Mouse (Mus musculus) forelimb bud, embryonic 11.5 days (tissue): Measurements from ENCODE around the gene Vkorc1l1.

Experiments
- DNase-seq: peaks from one replicate; pipeline ENCODE4 v3.0.0-alpha.2; 2012; ENCODE audit warnings: low read depth, low spot score

The Vkorc1l1 gene

GRCm38 (mm10) chr5:130001356-130001987, 59.7 kb downstream of the Vkorc1l1 start:
- no peak for DNase-seq

GRCm38 (mm10) chr5:130002301-130003146, 60.8 kb downstream of the Vkorc1l1 start, which contains the start of gene Gusb:
Gusb (minus strand) TSS chr5:130003049.
- peak; percentile 82 for DNase-seq

GRCm38 (mm10) chr5:130003229-130003628, 61.5 kb downstream of the Vkorc1l1 start:
- DNase-seq: peak; percentile 26

- DNase-seq: no peak
Measured at GRCm38 (mm10) chr5:130007344-130007743, 65.6 kb downstream of the Vkorc1l1 start.

GRCm38 (mm10) chr5:130008034-130008590, 66.3 kb downstream of the Vkorc1l1 start:
- DNase-seq: no peak

GRCm38 (mm10) chr5:130009784-130010183, 68.0 kb downstream of the Vkorc1l1 start:
- DNase-seq: no peak

- no peak for DNase-seq
Measured at GRCm38 (mm10) chr5:130010961-130011360, 69.2 kb downstream of the Vkorc1l1 start.

GRCm38 (mm10) chr5:130015104-130015503, 73.3 kb downstream of the Vkorc1l1 start:
- DNase-seq: no peak

- DNase-seq: no peak
Measured at GRCm38 (mm10) chr5:130019461-130019860, 77.7 kb downstream of the Vkorc1l1 start.

- DNase-seq: peak; percentile 48
Measured at GRCm38 (mm10) chr5:130021361-130021966, 79.7 kb downstream of the Vkorc1l1 start.

GRCm38 (mm10) chr5:130022366-130022765, 80.6 kb downstream of the Vkorc1l1 start:
- no peak for DNase-seq

- no peak for DNase-seq
Measured at GRCm38 (mm10) chr5:130023067-130023766, 81.4 kb downstream of the Vkorc1l1 start.

GRCm38 (mm10) chr5:130023767-130024539, 82.2 kb downstream of the Vkorc1l1 start:
- peak; percentile 83 for DNase-seq

- DNase-seq: no peak
Measured at GRCm38 (mm10) chr5:130027134-130027533, 85.4 kb downstream of the Vkorc1l1 start.

- no peak for DNase-seq
Measured at GRCm38 (mm10) chr5:130027696-130028095, 85.9 kb downstream of the Vkorc1l1 start.

GRCm38 (mm10) chr5:130029142-130029897, 87.5 kb downstream of the Vkorc1l1 start, which contains the start of the genes Asl and Crcp:
Asl (minus strand) TSS chr5:130029247.
Crcp (plus strand) TSS chr5:130029290.
- DNase-seq: peak; percentile 67

- DNase-seq: no peak
Measured at GRCm38 (mm10) chr5:130031410-130032390, 89.9 kb downstream of the Vkorc1l1 start.

GRCm38 (mm10) chr5:130033869-130034268, 92.1 kb downstream of the Vkorc1l1 start:
- DNase-seq: no peak
